ENCODE assay signal across 22 mouse cellular contexts in genomic region chr15:41375906-41376305, GRCm38 (mm10).
"Had no signal": no experiment of that assay in that cellular context is flagged by ENCODE, and none has a peak within 500 bp of the region (broad histone marks: within the 10 kb centered on the region; RNA-seq: fewer than 3 reads in every experiment).

No protein-coding gene starts in this region.

- H3K9me3 ChIP-seq: heart, embryonic 13.5 days; heart, embryonic 15.5 days; hindbrain, embryonic 13.5 days; hindbrain, embryonic 15.5 days; limb, embryonic 13.5 days; limb, embryonic 15.5 days; liver, embryonic 13.5 days; liver, embryonic 15.5 days had no signal

- H3K4me2 ChIP-seq: heart, embryonic 11.5 days; heart, embryonic 13.5 days; heart, embryonic 15.5 days; hindbrain, embryonic 13.5 days; hindbrain, embryonic 15.5 days; limb, embryonic 13.5 days; limb, embryonic 15.5 days; liver, embryonic 13.5 days; liver, embryonic 15.5 days had no signal

- H3K36me3 ChIP-seq: heart, embryonic 13.5 days; heart, embryonic 15.5 days; hindbrain, embryonic 13.5 days; hindbrain, embryonic 15.5 days; limb, embryonic 13.5 days; limb, embryonic 15.5 days; liver, embryonic 13.5 days; liver, embryonic 15.5 days had no signal

- H3K27ac ChIP-seq: heart, adult 2 months; heart, embryonic 13.5 days; heart, embryonic 15.5 days; hindbrain, embryonic 13.5 days; hindbrain, embryonic 15.5 days; hindbrain, postnatal 0 days; layer of hippocampus, adult 2 months; limb, embryonic 13.5 days; limb, embryonic 15.5 days; liver, embryonic 13.5 days; liver, embryonic 15.5 days had no signal

- DNase-seq: gastrocnemius, postnatal 14 days; gastrocnemius, postnatal 36 days; heart, adult 11 months; heart, adult 2 months; heart, postnatal 14 days; heart, postnatal 36 days; kidney, adult 18-20 months; kidney, postnatal 10 days; kidney, postnatal 25 days; kidney, postnatal 4 days; left cerebral cortex, postnatal 4 days; liver, embryonic 13.5 days had no signal

- H3K4me1 ChIP-seq: heart, embryonic 15.5 days; hindbrain, embryonic 13.5 days; hindbrain, embryonic 15.5 days; limb, embryonic 13.5 days; limb, embryonic 15.5 days; liver, embryonic 13.5 days; liver, embryonic 15.5 days had no signal

- H3K9ac ChIP-seq: heart, embryonic 13.5 days; heart, embryonic 15.5 days; hindbrain, embryonic 13.5 days; hindbrain, embryonic 15.5 days; limb, embryonic 13.5 days; limb, embryonic 15.5 days; liver, embryonic 13.5 days; liver, embryonic 15.5 days had no signal

- ATAC-seq: hindbrain, postnatal 0 days had no signal

- H3K4me3 ChIP-seq: heart, adult 2 months; heart, embryonic 13.5 days; heart, embryonic 15.5 days; hindbrain, embryonic 13.5 days; hindbrain, embryonic 15.5 days; layer of hippocampus, adult 2 months; limb, embryonic 13.5 days; limb, embryonic 15.5 days; liver, embryonic 13.5 days; liver, embryonic 15.5 days had no signal

- H3K27me3 ChIP-seq: heart, embryonic 13.5 days; heart, embryonic 15.5 days; hindbrain, embryonic 13.5 days; hindbrain, embryonic 15.5 days; limb, embryonic 13.5 days; limb, embryonic 15.5 days; liver, embryonic 13.5 days; liver, embryonic 15.5 days had no signal
